Mouse (Mus musculus) lung, postnatal 25 days (tissue): ENCODE data around the gene 1700123L14Rik.
"Not testable (repeated sequence)": the region's sequence is repeated elsewhere in the genome, so short reads cannot be mapped to it uniquely, and the experiment has no call there.

Experiments used
- DNase-seq: peaks from one replicate; pipeline ENCODE4 v3.0.0; 2022; ENCODE audit warnings: low spot score

1700123L14Rik gene

GRCm38 (mm10) chr6:96165818-96166379 is at the start of gene 1700123L14Rik:
Gene 1700123L14Rik (minus strand): TSS chr6:96166243.
- no peak for DNase-seq

- DNase-seq: no peak
Observed at GRCm38 (mm10) chr6:96205395-96205794, 39.4 kb upstream of the 1700123L14Rik start.

- not testable (repeated sequence) for DNase-seq
Observed at GRCm38 (mm10) chr6:96198991-96199390, 32.9 kb upstream of the 1700123L14Rik start.

GRCm38 (mm10) chr6:96186517-96186916 is 20.5 kb upstream of the 1700123L14Rik start:
- no peak for DNase-seq

GRCm38 (mm10) chr6:96183392-96183791 is 17.3 kb upstream of the 1700123L14Rik start:
- DNase-seq: no peak

GRCm38 (mm10) chr6:96178530-96178929 is 12.5 kb upstream of the 1700123L14Rik start:
- DNase-seq: no peak

- DNase-seq: no peak
Observed at GRCm38 (mm10) chr6:96173681-96174080, 7.6 kb upstream of the 1700123L14Rik start.

GRCm38 (mm10) chr6:96167031-96167430 is 988 bp upstream of the 1700123L14Rik start:
- DNase-seq: no peak

GRCm38 (mm10) chr6:96165403-96165802 is 640 bp downstream of the 1700123L14Rik start:
- no peak for DNase-seq

- DNase-seq: no peak
Observed at GRCm38 (mm10) chr6:96143326-96143725, 22.7 kb downstream of the 1700123L14Rik start.

- DNase-seq: no peak
Observed at GRCm38 (mm10) chr6:96116534-96117272, 49.3 kb downstream of the 1700123L14Rik start.

GRCm38 (mm10) chr6:96116148-96116533 is 49.9 kb downstream of the 1700123L14Rik start:
- DNase-seq: no peak
